Mouse (Mus musculus): ENCODE results near the gene B4galt4. TPM values are rescaled to one million over a fixed set of nuclear protein-coding genes. Genes with fewer than 3 reads are reported as not detected.
"Not testable (repeated sequence)": the region's sequence is repeated elsewhere in the genome, so short reads cannot be mapped to it uniquely, and the experiment has no call there.

The B4galt4 gene
- polyA plus RNA-seq, 1 experiment from 2014 or later: 13.1 TPM

GRCm38 (mm10) chr16:38807796-38808195 is 65.7 kb downstream of the B4galt4 start:
- not testable (repeated sequence) for H3K36me3 ChIP-seq (ENCODE audit: inconsistent target); H3K79me2 ChIP-seq (ENCODE audit: inconsistent target); H3K4me3 ChIP-seq (ENCODE audit: inconsistent target); H3K27ac ChIP-seq
- 77% methylated on average over 5 of the region's 5 CpGs for WGBS (ENCODE audit: missing documents)

- Histone ChIP-seq H3K79me2 (ENCODE audit: inconsistent target) (no peaks in the 10 kb centered on the region), H3K27ac (no peak overlapping the region), H3K36me3 (ENCODE audit: inconsistent target) (no peaks in the 10 kb centered on the region), H3K4me3 (ENCODE audit: inconsistent target) (no peak overlapping the region)
- WGBS (ENCODE audit: missing documents): 96% methylated on average over 5 of the region's 5 CpGs
Measured at GRCm38 (mm10) chr16:38810196-38810595, 68.1 kb downstream of the B4galt4 start.

- Histone ChIP-seq H3K79me2 (ENCODE audit: inconsistent target) (no peaks in the 10 kb centered on the region), H3K27ac (no peak overlapping the region), H3K4me3 (ENCODE audit: inconsistent target) (no peak overlapping the region), H3K36me3 (ENCODE audit: inconsistent target) (no peaks in the 10 kb centered on the region)
- WGBS (ENCODE audit: missing documents): 39% methylated on average over 8 of the region's 8 CpGs
Measured at GRCm38 (mm10) chr16:38812521-38812920, 70.5 kb downstream of the B4galt4 start.

Other genes with a start within 250 kb of the B4galt4 start
- gene Timmdc1, start 219.6 kb upstream of the B4galt4 start, polyA plus RNA-seq (2018): 9.5 to 17.4 TPM (median 10.5 TPM) in 3 replicates
- 17.7 to 23.5 TPM (median 22.5 TPM) in 3 replicates for gene Poglut1, start 192.0 kb upstream of the B4galt4 start, polyA plus RNA-seq (2018)
- gene Tmem39a, start 183.6 kb upstream of the B4galt4 start, polyA plus RNA-seq (2018): 8.4 to 15.6 TPM (median 10.1 TPM) in 3 replicates
- 36.3 to 40.3 TPM (median 37.2 TPM) in 3 replicates for gene Arhgap31, start 29.0 kb upstream of the B4galt4 start, polyA plus RNA-seq (2018)
- gene Upk1b, start 58.1 kb downstream of the B4galt4 start, polyA plus RNA-seq (2018): not detected in 3 replicates
- gene 4930435E12Rik, start 86.5 kb downstream of the B4galt4 start, polyA plus RNA-seq (2018): not detected in 3 replicates
- 0.27 to 0.57 TPM (median 0.49 TPM) in 3 replicates for gene Igsf11, start 150.4 kb downstream of the B4galt4 start, polyA plus RNA-seq (2018)

Data from macrophage (primary cell).